Mouse (Mus musculus) heart, postnatal 4 days (tissue): ENCODE results near the gene Runx3. TPM values are rescaled to one million over a fixed set of nuclear protein-coding genes. Genes with fewer than 3 reads are reported as not detected.

ENCODE experiments used
- DNase-seq: peaks from one replicate; pipeline ENCODE4 v3.0.0; 2021
- total RNA-seq, 2 experiments: library from RNA; stranded (reverse); gene quantifications; 2 replicates each; pipeline ENCODE4 v1.2.3; 2021

Runx3 gene
- under 1 TPM; 0.25 to 0.45 TPM for total RNA-seq

GRCm38 (mm10) chr4:135120342-135121100 is at the start of gene Runx3:
TSS of gene Runx3 (plus strand) at chr4:135120652.
- no peak for DNase-seq

GRCm38 (mm10) chr4:135072671-135073070 is 47.8 kb upstream of the Runx3 start:
- DNase-seq = no peak

- no peak for DNase-seq
These were observed 46.9 kb upstream of the Runx3 start for GRCm38 (mm10) chr4:135073523-135073922.

GRCm38 (mm10) chr4:135074646-135075045 is 45.8 kb upstream of the Runx3 start:
- DNase-seq = no peak

GRCm38 (mm10) chr4:135075360-135075759 is 45.1 kb upstream of the Runx3 start:
- no peak for DNase-seq

GRCm38 (mm10) chr4:135076611-135077010 is 43.8 kb upstream of the Runx3 start:
- DNase-seq = no peak

GRCm38 (mm10) chr4:135077196-135077595 is 43.3 kb upstream of the Runx3 start:
- DNase-seq = no peak

GRCm38 (mm10) chr4:135079859-135080640 is 40.4 kb upstream of the Runx3 start:
- peak; percentile 14 for DNase-seq

- no peak for DNase-seq
These were observed 39.9 kb upstream of the Runx3 start for GRCm38 (mm10) chr4:135080641-135080920.

GRCm38 (mm10) chr4:135083089-135083488 is 37.4 kb upstream of the Runx3 start:
- no peak for DNase-seq

GRCm38 (mm10) chr4:135085077-135085853 is 35.2 kb upstream of the Runx3 start:
- no peak for DNase-seq

GRCm38 (mm10) chr4:135090613-135091012 is 29.8 kb upstream of the Runx3 start:
- DNase-seq = no peak

- no peak for DNase-seq
These were observed 27.6 kb upstream of the Runx3 start for GRCm38 (mm10) chr4:135092871-135093270.

- no peak for DNase-seq
These were observed 24.8 kb upstream of the Runx3 start for GRCm38 (mm10) chr4:135095693-135096092.

GRCm38 (mm10) chr4:135097910-135098891 is 22.3 kb upstream of the Runx3 start:
- no peak for DNase-seq

GRCm38 (mm10) chr4:135102019-135102740 is 18.3 kb upstream of the Runx3 start:
- DNase-seq = no peak

GRCm38 (mm10) chr4:135102761-135103160 is 17.7 kb upstream of the Runx3 start:
- no peak for DNase-seq

GRCm38 (mm10) chr4:135103800-135104199 is 16.7 kb upstream of the Runx3 start:
- no peak for DNase-seq

GRCm38 (mm10) chr4:135106968-135107367 is 13.5 kb upstream of the Runx3 start:
- no peak for DNase-seq

GRCm38 (mm10) chr4:135108666-135109065 is 11.8 kb upstream of the Runx3 start:
- DNase-seq = no peak

- DNase-seq = no peak
These were observed 6.8 kb upstream of the Runx3 start for GRCm38 (mm10) chr4:135113656-135114055.
